ENCODE assay signal across 15 mouse cellular contexts in genomic region chrX:98964513-98964912, GRCm38 (mm10).
"Had no signal": no experiment of that assay in that cellular context is flagged by ENCODE, and none has a peak within 500 bp of the region (broad histone marks: within the 10 kb centered on the region; RNA-seq: fewer than 3 reads in every experiment).

No protein-coding gene starts in this region.

- H3K4me3 ChIP-seq: left cerebral cortex, adult 2 months; limb, embryonic 10.5 days; liver, embryonic 15.5 days; megakaryocyte, embryonic 14.5 days; midbrain, embryonic 15.5 days had no signal

- H3K9ac ChIP-seq: liver, embryonic 15.5 days; lung, embryonic 14.5 days; midbrain, embryonic 15.5 days had no signal

- H3K27me3 ChIP-seq: midbrain, embryonic 15.5 days had no signal

- ATAC-seq: midbrain, embryonic 15.5 days had no signal

- H3K4me1 ChIP-seq: limb, embryonic 10.5 days; liver, embryonic 15.5 days; midbrain, embryonic 15.5 days had no signal

- H3K4me2 ChIP-seq: liver, embryonic 11.5 days; liver, embryonic 15.5 days; lung, embryonic 14.5 days; midbrain, embryonic 11.5 days; midbrain, embryonic 15.5 days had no signal

- H3K9me3 ChIP-seq: limb, embryonic 10.5 days; liver, embryonic 15.5 days; megakaryocyte, embryonic 14.5 days; midbrain, embryonic 15.5 days had no signal

- H3K27ac ChIP-seq: left cerebral cortex, adult 2 months; limb, embryonic 10.5 days; liver, embryonic 15.5 days; midbrain, embryonic 15.5 days; stomach, postnatal 0 days had no signal

- H3K36me3 ChIP-seq: limb, embryonic 10.5 days; liver, embryonic 15.5 days; midbrain, embryonic 15.5 days had no signal

- DNase-seq: kidney, adult 18-20 months; kidney, postnatal 10 days; kidney, postnatal 4 days; lung, embryonic 14.5 days; right cerebral cortex, postnatal 25 days; thymus, adult 18-20 months; thymus, postnatal 14 days had no signal
